Mouse (Mus musculus) CH12.LX (cell line): ENCODE results near the gene Tssk4.

Source experiments
- BHLHE40 ChIP-seq: IDR thresholded peaks from 2 replicates; pipeline ENCODE4 v1.6.1; 2011; ENCODE audit warnings: mild to moderate bottlenecking, low read depth, low read length, improper control_type of control experiment
- CTCF ChIP-seq, 2 experiments: IDR thresholded peaks in 1 of 2; conservative IDR thresholded peaks in 1 of 2; 2 replicates each; pipeline ENCODE4 v1.5.1; 2011 to 2012; ENCODE audit warnings: low read depth in 2 of 2, low read length in 2 of 2, improper control_type of control experiment in 1 of 2, inconsistent platforms in 1 of 2, mild to moderate bottlenecking in 1 of 2, moderate library complexity in 1 of 2
- GABPA ChIP-seq: IDR thresholded peaks from 2 replicates; pipeline ENCODE4 v1.6.1; 2012; ENCODE audit warnings: low read depth, low read length, improper control_type of control experiment, inconsistent platforms; ENCODE audit not compliant: insufficient replicate concordance
- MAFK ChIP-seq: IDR thresholded peaks from 2 replicates; pipeline ENCODE4 v1.6.1; 2011; ENCODE audit warnings: low read length, improper control_type of control experiment; ENCODE audit not compliant: insufficient replicate concordance
- NELFE ChIP-seq: IDR thresholded peaks from 2 replicates; pipeline ENCODE4 v1.6.1; 2011; ENCODE audit warnings: low read depth, low read length, improper control_type of control experiment
- POLR2A ChIP-seq: IDR thresholded peaks from 2 replicates; pipeline ENCODE4 v1.6.1; 2011; ENCODE audit warnings: low read depth, mild to moderate bottlenecking, improper control_type of control experiment, low read length
- POLR2AphosphoS2 ChIP-seq: IDR thresholded peaks from 2 replicates; pipeline ENCODE4 v1.6.1; 2011; ENCODE audit warnings: low read depth, low read length, improper control_type of control experiment
- SIN3A ChIP-seq: IDR thresholded peaks from 2 replicates; pipeline ENCODE4 v1.6.1; 2012; ENCODE audit warnings: low read length, improper control_type of control experiment, inconsistent platforms
- ZC3H11A ChIP-seq: IDR thresholded peaks from 2 replicates; pipeline ENCODE4 v1.6.1; 2012; ENCODE audit warnings: low read depth, mild to moderate bottlenecking, inconsistent platforms, low read length, improper control_type of control experiment
- ZKSCAN1 ChIP-seq: IDR thresholded peaks from 2 replicates; pipeline ENCODE4 v1.6.1; 2012; ENCODE audit warnings: low read depth, inconsistent platforms, low read length, improper control_type of control experiment, borderline replicate concordance

DNA sequence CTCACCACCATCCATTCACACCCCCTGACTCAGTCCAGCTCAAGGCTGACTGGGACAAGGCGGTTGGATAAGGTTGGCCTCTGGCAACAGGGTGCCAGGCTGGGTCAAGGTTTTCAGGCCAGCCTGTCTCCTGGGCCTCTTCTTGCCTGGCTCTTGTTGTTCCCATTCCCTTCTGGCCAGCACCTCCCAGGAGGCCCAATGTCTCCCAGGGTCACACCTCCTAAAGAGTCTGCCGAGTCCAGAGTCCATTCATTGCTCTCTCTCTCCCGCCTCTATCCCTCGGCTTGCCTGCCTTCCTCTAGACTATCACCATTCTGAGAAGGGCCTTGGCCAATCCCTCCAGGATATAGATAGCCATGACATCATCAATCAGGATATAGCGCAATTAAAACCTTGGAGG lies 8.0 kb downstream of the Tssk4 start:
- no peak for TF ChIP-seq POLR2A
- no peak for TF ChIP-seq MAFK
- no peak for TF ChIP-seq ZKSCAN1
- TF ChIP-seq POLR2AphosphoS2 = no peak
- no peak for TF ChIP-seq NELFE
- no peak for TF ChIP-seq CTCF (conservative IDR thresholded peaks at IDR 0.05 in 1 of 2, IDR thresholded peaks at IDR 0.05 in 1 of 2; ENCODE audit: low read depth in 2 of 2, low read length in 2 of 2)
- no peak for TF ChIP-seq ZC3H11A
- no peak for TF ChIP-seq BHLHE40
- TF ChIP-seq SIN3A = no peak
- no peak for TF ChIP-seq GABPA
